Mouse (Mus musculus) erythroblast, embryonic 14.5 days (primary cell): ENCODE data around the gene Cfap43. TPM values are rescaled to one million over a fixed set of nuclear protein-coding genes. Genes with fewer than 3 reads are reported as not detected.

ENCODE experiments used
- H3K27me3 ChIP-seq: 2 replicates; pipeline ENCODE4 v1.6.1; 2012; ENCODE audit warnings: inconsistent platforms; ENCODE audit not compliant: control insufficient read depth
- H3K36me3 ChIP-seq: 2 replicates; pipeline ENCODE4 v1.6.1; 2012; ENCODE audit warnings: mild to moderate bottlenecking, inconsistent platforms; ENCODE audit not compliant: control insufficient read depth
- H3K4me1 ChIP-seq: 2 replicates; pipeline ENCODE4 v1.6.1; 2012; ENCODE audit warnings: inconsistent platforms; ENCODE audit not compliant: control insufficient read depth
- H3K4me3 ChIP-seq: replicated peaks from 2 replicates; pipeline ENCODE3; 2012; ENCODE audit warnings: moderate library complexity, mild to moderate bottlenecking, inconsistent platforms
- H3K9me3 ChIP-seq: 2 replicates; pipeline ENCODE4 v1.6.1; 2012; ENCODE audit warnings: low read length, inconsistent platforms, mixed read lengths; ENCODE audit not compliant: control insufficient read depth
- GATA1 ChIP-seq: IDR thresholded peaks from 2 replicates; pipeline ENCODE4 v1.6.1; 2012; ENCODE audit warnings: low read length, inconsistent platforms, mixed read lengths
- TAL1 ChIP-seq: IDR thresholded peaks from 3 replicates; pipeline ENCODE4 v1.6.1; 2012; ENCODE audit warnings: low read length, inconsistent platforms, mixed read lengths
- polyA plus RNA-seq: library from polyadenylated mRNA; stranded (reverse); fragments of >175 nt; gene quantifications from 2 replicates; pipeline ENCODE4 v1.2.3, GENCODE M21; 2012

Cfap43 gene
- polyA plus RNA-seq, 1 experiment, result not detected

- TF ChIP-seq GATA1 (no peak), TAL1 (no peak)
- H3K9me3 ChIP-seq, result peaks cover 2% of the 10 kb centered on the region
- no peaks in the 10 kb centered on the region for H3K36me3 ChIP-seq
- H3K4me1 ChIP-seq, result no peaks in the 10 kb centered on the region
- H3K4me3 ChIP-seq, result no peak overlapping the region
- H3K27me3 ChIP-seq, result no peaks in the 10 kb centered on the region
Measured at GRCm38 (mm10) chr19:47719147-47719546, 199.9 kb downstream of the Cfap43 start.

DNA sequence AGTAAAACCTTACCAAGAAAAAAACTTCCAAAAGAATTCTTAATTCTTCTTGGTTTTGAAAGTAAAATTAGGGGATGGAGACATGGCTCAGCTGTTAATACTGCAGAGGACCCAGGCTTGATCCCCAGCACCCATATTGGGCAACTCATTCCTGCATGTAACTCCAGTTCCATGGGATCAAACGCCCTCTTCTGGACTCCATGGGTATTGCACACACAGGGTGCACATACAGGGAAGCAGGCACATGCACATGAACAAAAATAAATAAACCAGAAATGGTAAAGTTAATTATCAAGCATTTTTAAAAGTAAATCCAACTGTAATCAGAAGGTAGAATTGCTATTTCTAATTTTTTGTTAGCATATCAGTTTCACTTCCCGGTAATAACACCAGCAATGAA, 202.9 kb downstream of the Cfap43 start:
- TF ChIP-seq GATA1 (no peak), TAL1 (no peak)
- Histone ChIP-seq H3K9me3 (peaks cover 2% of the 10 kb centered on the region), H3K4me3 (no peak overlapping the region), H3K27me3 (no peaks in the 10 kb centered on the region), H3K4me1 (no peaks in the 10 kb centered on the region), H3K36me3 (no peaks in the 10 kb centered on the region)

GRCm38 (mm10) chr19:47713457-47713856, 205.6 kb downstream of the Cfap43 start:
- Histone ChIP-seq H3K27me3 (no peaks in the 10 kb centered on the region), H3K4me1 (no peaks in the 10 kb centered on the region), H3K9me3 (peaks cover 2% of the 10 kb centered on the region), H3K36me3 (no peaks in the 10 kb centered on the region), H3K4me3 (no peak overlapping the region)
- no peak for TF ChIP-seq TAL1
- no peak for TF ChIP-seq GATA1

DNA sequence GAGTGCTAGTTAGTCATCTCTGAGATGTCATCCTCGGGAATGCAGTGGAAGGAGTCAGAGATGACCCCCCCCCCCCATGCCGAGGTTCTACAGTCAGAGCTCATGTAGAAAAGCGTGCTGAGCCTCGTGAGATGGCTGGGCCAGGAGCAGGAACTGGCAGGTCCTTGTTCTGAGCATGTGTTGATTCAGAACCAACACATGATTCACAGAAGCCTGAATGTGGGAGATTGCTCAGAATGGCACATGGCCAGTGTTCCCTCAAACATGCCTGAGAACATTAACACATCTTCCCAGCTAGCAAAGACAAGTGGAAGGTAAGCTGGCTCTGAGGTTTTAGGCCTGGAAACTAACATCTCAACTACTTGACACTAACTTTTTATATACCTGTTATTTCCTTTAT, 208.7 kb downstream of the Cfap43 start:
- no peaks in the 10 kb centered on the region for H3K27me3 ChIP-seq
- H3K4me3 ChIP-seq, result no peak overlapping the region
- H3K36me3 ChIP-seq, result no peaks in the 10 kb centered on the region
- no peaks in the 10 kb centered on the region for H3K4me1 ChIP-seq
- H3K9me3 ChIP-seq, result no peaks in the 10 kb centered on the region
- TF ChIP-seq TAL1 (no peak), GATA1 (no peak)

DNA sequence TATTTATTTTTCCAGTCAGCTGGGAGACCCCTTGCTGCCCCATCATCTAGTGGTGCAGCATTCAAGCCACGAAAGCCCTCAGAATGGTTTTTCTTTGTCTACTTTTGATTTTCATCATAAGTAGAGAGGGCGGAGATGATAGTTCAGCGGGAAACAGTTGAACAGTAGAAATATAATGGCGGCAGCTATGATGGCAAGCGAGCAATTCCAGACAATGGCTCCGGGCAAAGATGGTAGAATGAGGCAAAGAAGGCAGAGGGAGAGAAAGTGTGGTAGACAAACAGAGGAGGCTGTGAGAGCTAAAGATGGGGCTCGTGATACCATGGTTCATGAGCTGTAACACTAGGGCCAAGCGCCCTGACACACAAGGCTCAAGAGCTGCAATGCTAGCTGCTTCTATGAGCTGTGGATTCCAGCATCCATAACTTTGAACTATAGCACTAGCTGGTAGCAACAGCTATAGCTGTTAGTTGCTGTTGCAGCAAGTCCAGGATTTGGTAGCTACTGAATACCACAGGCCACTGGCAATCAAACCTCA, 213.2 kb downstream of the Cfap43 start:
- Histone ChIP-seq H3K4me1 (no peaks in the 10 kb centered on the region), H3K36me3 (no peaks in the 10 kb centered on the region), H3K4me3 (no peak overlapping the region), H3K9me3 (no peaks in the 10 kb centered on the region), H3K27me3 (no peaks in the 10 kb centered on the region)
- no peak for TF ChIP-seq TAL1
- TF ChIP-seq GATA1, result no peak

DNA sequence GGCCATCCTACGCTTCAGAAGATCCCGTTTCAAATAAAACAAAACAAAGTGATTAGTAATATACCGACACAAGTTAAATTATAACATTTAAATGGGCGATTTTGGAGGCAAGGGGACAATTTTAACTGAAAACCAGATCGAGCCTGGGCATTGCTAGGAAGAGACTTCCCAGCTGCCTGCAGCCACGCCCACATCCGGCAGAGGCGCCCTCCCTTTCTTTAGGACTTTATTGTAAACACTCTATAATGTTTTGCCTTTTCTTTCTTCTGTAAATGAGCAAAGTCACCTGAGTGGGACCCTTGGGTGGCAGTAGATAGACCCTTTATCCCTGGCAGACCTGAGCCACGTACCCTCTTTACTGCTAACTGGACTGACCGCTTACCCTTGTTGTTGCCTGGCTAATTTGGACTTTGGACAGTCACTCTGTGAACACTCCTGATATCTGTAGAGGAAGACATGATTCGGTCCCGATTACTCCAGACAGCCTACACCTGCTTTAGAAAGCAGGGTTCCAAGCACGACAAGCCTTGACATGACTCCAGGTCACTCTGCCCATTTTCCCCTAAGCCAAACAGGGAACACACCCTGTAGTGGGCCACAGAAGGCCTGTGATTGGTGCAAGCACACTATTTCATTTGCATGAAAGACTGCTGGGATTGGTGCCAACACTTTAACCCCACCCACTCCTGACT, 213.9 kb downstream of the Cfap43 start:
- no peak for TF ChIP-seq TAL1
- no peak for TF ChIP-seq GATA1
- no peaks in the 10 kb centered on the region for H3K36me3 ChIP-seq
- no peaks in the 10 kb centered on the region for H3K27me3 ChIP-seq
- H3K4me3 ChIP-seq, result no peak overlapping the region
- H3K4me1 ChIP-seq, result no peaks in the 10 kb centered on the region
- H3K9me3 ChIP-seq, result no peaks in the 10 kb centered on the region

GRCm38 (mm10) chr19:47700509-47700908, 218.6 kb downstream of the Cfap43 start:
- Histone ChIP-seq H3K27me3 (peaks cover 5% of the 10 kb centered on the region), H3K4me3 (no peak overlapping the region), H3K9me3 (no peaks in the 10 kb centered on the region), H3K4me1 (no peaks in the 10 kb centered on the region), H3K36me3 (no peaks in the 10 kb centered on the region)
- no peak for TF ChIP-seq TAL1
- TF ChIP-seq GATA1, result no peak

- no peaks in the 10 kb centered on the region for H3K36me3 ChIP-seq
- no peaks in the 10 kb centered on the region for H3K4me1 ChIP-seq
- TF ChIP-seq GATA1 (no peak), TAL1 (no peak)
- H3K9me3 ChIP-seq, result no peaks in the 10 kb centered on the region
- H3K4me3 ChIP-seq, result no peak overlapping the region
- peaks cover 5% of the 10 kb centered on the region for H3K27me3 ChIP-seq
Measured at GRCm38 (mm10) chr19:47699743-47700142, 219.3 kb downstream of the Cfap43 start.

GRCm38 (mm10) chr19:47698266-47698665, 220.8 kb downstream of the Cfap43 start:
- Histone ChIP-seq H3K27me3 (peaks cover 5% of the 10 kb centered on the region), H3K4me3 (no peak overlapping the region), H3K36me3 (no peaks in the 10 kb centered on the region), H3K9me3 (no peaks in the 10 kb centered on the region), H3K4me1 (no peaks in the 10 kb centered on the region)
- TF ChIP-seq GATA1, result no peak
- no peak for TF ChIP-seq TAL1
